Mouse (Mus musculus) neural tube, embryonic 14.5 days (tissue): ENCODE results near the gene Smim24. TPM values are rescaled to one million over a fixed set of nuclear protein-coding genes. Genes with fewer than 3 reads are reported as not detected.

Source experiments
- ATAC-seq: fragments of 200-750 bp; cut with Nextera tagmentation; 2 replicates; pipeline ENCODE4 v1.8.0; 2017; ENCODE audit warnings: low read depth, mild to moderate bottlenecking, moderate TSS enrichment, moderate library complexity
- H3K27ac ChIP-seq: fragments of 300-500 bp; sonication (generic); 2 replicates; pipeline ENCODE4 v1.5.1; 2014; ENCODE audit warnings: low read depth, mild to moderate bottlenecking, control low read depth, low read length, moderate library complexity, mixed read lengths
- H3K27me3 ChIP-seq: fragments of 300-500 bp; sonication (generic); 2 replicates; pipeline ENCODE4 v1.6.1; 2014; ENCODE audit warnings: low read length; ENCODE audit not compliant: control insufficient read depth, insufficient read depth
- H3K36me3 ChIP-seq: fragments of 300-500 bp; sonication (generic); 2 replicates; pipeline ENCODE4 v1.6.1; 2014; ENCODE audit warnings: low read length, mixed read lengths; ENCODE audit not compliant: control insufficient read depth, insufficient read depth
- H3K4me1 ChIP-seq: fragments of 300-500 bp; sonication (generic); 2 replicates; pipeline ENCODE4 v1.6.1; 2014; ENCODE audit warnings: low read length; ENCODE audit not compliant: control insufficient read depth, insufficient read depth
- H3K4me2 ChIP-seq: fragments of 300-500 bp; sonication (generic); 2 replicates; pipeline ENCODE4 v1.6.1; 2014; ENCODE audit warnings: mild to moderate bottlenecking, low read depth, low read length, control low read depth
- H3K4me3 ChIP-seq: fragments of 300-500 bp; sonication (generic); 2 replicates; pipeline ENCODE4 v1.5.1; 2014; ENCODE audit warnings: low read depth, low read length, control low read depth, mixed read lengths
- H3K9ac ChIP-seq: fragments of 300-500 bp; sonication (generic); replicated peaks from 2 replicates; pipeline ENCODE4 v1.6.1; 2014; ENCODE audit warnings: low read depth, mild to moderate bottlenecking, control low read depth, low read length, mixed read lengths
- H3K9me3 ChIP-seq: fragments of 300-500 bp; sonication (generic); 2 replicates; pipeline ENCODE4 v1.6.1; 2016; ENCODE audit warnings: low read length; ENCODE audit not compliant: control insufficient read depth
- WGBS: fragments of 180-500 bp; shearing (Covaris S2); extraction: QIAGEN DNeasy Blood & Tissue Kit; methylation state at CpG from one replicate; pipeline ENCODE4 v1.1.7; 2014; 5-methylcytosine and 5-hydroxymethylcytosine counted together
- polyA plus RNA-seq: library from polyadenylated mRNA; unstranded; fragments of >200 nt; fragmentation: Nextera tagmentation; extraction: Ambion mirVana; gene quantifications from 2 replicates; pipeline ENCODE4 v1.2.1, GENCODE M21; 2014

The Smim24 gene
- polyA plus RNA-seq = 1.3 and 2.0 TPM in 2 replicates

DNA sequence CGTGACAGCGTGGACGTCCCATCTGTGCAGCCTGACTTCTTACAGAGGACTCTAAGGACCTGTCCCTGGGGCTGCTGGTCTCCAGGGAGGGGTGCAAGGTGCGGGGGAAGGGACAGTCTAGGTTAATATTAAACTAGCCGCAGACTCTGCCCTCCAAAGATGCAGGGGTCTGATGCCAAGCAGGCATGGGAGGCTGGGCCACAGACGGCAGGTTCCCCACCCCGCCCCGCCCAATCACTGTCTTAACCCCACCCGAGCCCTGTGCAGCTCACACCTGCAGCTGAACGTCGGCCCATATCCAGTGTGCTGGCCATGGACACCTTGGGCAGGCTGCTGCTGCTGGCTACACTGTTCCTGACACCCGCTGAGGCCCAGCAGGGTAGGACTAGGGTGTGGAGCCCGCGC, at the start of gene Smim24:
TSS of gene Smim24 (plus strand) at position 271 of the 405 bp plus-strand sequence.
- peaks cover 17% of the 10 kb centered on the region for H3K4me1 ChIP-seq
- H3K4me2 ChIP-seq = peak within 1 kb of the TSS; percentile 39
- 0 out of 2 replicates have a peak within 1 kb of the TSS, but pooled peaks have one; percentile 12 for H3K4me3 ChIP-seq
- ATAC-seq = no peak
- no peaks in the 10 kb centered on the region for H3K9me3 ChIP-seq
- H3K27ac ChIP-seq = peak within 1 kb of the TSS; percentile 22; the same call in 1 of the 2 replicates
- H3K9ac ChIP-seq = peak within 1 kb of the TSS; percentile 32
- WGBS = 68% methylated on average over 13 of the region's 14 CpGs
- no peaks in the 10 kb centered on the region for H3K27me3 ChIP-seq
- H3K36me3 ChIP-seq = peaks cover 11% of the 10 kb centered on the region

DNA sequence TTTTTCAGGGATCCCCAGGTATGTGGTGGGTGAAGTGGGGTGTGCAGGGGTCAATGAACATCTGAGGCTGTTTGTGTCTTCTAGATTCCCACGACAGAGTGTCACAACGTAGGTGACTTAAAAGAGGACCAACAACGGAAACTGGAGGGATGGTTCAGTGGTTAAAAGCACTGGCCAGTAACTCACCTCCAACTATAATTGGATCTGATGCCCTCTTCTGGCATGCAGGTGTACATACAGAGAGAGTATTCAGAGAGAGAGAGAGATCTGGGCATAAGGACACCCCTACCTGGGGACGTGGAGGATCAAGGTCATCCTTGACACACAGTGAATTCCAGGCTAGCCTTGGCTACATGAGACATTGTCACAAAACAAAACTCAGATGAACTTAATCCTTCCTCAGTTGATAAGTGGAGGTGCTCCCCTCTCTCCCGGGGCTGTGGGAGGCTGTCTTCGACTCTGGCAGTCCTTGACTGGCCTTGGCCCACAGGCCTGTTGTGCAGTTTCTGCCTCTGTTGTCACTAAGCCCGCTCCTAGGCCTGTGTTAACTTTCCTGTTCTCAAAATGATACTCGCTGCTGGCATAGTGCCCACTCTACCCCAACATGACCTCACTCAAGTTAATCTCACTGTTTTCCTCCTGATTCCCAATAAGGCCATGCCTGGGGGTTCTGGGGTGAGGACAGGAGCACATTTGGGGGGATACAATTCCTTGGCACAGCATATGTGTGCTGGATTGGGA, 48.3 kb upstream of the Smim24 start:
- Histone ChIP-seq H3K27ac (no peak overlapping the region), H3K4me2 (no peak overlapping the region), H3K27me3 (peaks cover 34% of the 10 kb centered on the region), H3K9me3 (no peaks in the 10 kb centered on the region), H3K9ac (no peak overlapping the region), H3K4me1 (peaks cover 10% of the 10 kb centered on the region), H3K36me3 (no peaks in the 10 kb centered on the region), H3K4me3 (no peak overlapping the region)
- 58% methylated on average over 8 of the region's 8 CpGs for WGBS
- no peak for ATAC-seq

DNA sequence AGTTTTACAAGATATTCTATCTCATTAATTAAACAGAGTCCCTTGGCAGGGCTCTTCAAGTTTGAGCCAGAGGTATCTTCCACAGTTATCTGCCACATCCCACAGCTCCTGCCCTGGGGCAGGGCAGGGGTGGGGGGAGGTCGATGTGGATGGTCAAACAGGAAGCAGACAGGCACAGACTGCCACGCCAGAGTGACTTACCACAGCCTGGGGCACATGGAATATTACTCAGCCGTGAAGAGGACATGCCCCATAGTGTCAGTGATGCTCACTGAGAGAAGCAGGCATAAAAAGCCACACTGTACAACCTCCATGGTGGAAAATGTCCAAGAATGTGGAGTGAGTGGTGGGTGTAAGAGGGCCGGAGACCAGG, 47.7 kb upstream of the Smim24 start:
- peaks cover 34% of the 10 kb centered on the region for H3K27me3 ChIP-seq
- H3K4me3 ChIP-seq = no peak overlapping the region
- H3K36me3 ChIP-seq = no peaks in the 10 kb centered on the region
- H3K4me2 ChIP-seq = no peak overlapping the region
- H3K9ac ChIP-seq = no peak overlapping the region
- WGBS = 85% methylated on average over 4 of the region's 4 CpGs
- H3K4me1 ChIP-seq = peaks cover 16% of the 10 kb centered on the region
- no peak overlapping the region for H3K27ac ChIP-seq
- no peaks in the 10 kb centered on the region for H3K9me3 ChIP-seq
- ATAC-seq = no peak

DNA sequence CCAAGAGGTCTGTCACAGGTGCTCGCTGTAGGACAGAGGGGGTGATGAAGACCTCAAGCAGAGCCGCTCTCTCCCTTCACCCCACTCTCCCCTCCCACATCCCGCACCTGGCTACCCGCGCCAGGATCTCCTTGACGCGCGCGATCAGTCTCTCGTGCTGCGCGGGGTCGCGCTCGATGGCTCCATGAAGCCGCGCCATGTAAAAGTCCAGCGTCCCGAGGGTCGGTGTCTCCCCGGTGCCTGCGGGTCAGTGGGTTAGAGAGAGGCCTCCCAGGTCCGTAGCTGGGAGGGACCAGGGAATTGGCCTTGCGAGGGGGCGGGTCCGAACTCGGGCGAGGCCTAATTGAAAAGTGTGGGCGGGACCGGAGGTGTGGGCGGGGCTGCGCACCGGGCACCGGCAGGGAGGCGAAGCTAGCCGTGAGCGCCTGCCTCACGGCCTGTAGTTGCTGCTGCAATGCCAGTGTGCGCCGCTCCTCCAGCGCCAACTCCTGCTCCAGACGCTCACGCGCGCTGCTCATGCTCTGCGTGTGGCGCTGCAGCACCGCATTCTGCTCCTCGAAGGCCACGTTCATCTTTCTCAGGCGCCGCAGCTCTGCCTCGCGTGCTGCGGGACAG, 46.3 kb upstream of the Smim24 start:
- peak overlapping the region; percentile 23 for H3K4me3 ChIP-seq
- H3K27me3 ChIP-seq = peaks cover 30% of the 10 kb centered on the region
- no peak for ATAC-seq

DNA sequence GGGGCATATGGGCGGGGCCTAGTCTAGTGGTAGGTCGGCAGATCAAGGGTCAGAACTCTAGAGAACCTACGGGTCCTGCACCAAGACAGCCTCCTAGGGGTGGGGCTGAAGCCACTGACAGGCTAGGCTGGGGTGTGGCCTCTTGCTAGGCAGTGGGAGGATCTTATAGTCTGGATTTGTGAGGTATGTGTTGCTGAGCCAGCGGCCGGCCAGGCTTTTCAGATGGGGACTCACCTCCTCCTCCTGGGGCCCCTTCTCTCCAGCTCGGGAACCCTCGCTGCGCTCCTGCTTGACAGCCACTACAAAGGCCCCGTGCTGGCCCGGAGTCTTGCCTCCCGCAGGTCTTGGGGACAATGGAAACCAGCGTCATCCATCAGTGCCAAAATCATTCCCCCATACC, 43.7 kb upstream of the Smim24 start:
- 4% methylated on average over 12 of the region's 12 CpGs for WGBS
- no peaks in the 10 kb centered on the region for H3K9me3 ChIP-seq
- no peaks in the 10 kb centered on the region for H3K36me3 ChIP-seq
- no peak for ATAC-seq
- peak overlapping the region; percentile 90 for H3K4me2 ChIP-seq
- H3K4me3 ChIP-seq = peak overlapping the region; percentile 61
- no peak overlapping the region for H3K27ac ChIP-seq
- H3K27me3 ChIP-seq = peaks cover 11% of the 10 kb centered on the region
- H3K9ac ChIP-seq = 0 out of 2 replicates have a peak overlapping the region, but pooled peaks have one; percentile 11
- peaks cover 10% of the 10 kb centered on the region for H3K4me1 ChIP-seq

More for the DNA sequence above, 46.3 kb upstream of the Smim24 start:
- H3K9me3 ChIP-seq = no peaks in the 10 kb centered on the region
- no peak overlapping the region; the same call in 1 of the 2 replicates for H3K9ac ChIP-seq
- H3K4me2 ChIP-seq = peak overlapping the region; percentile 42
- H3K36me3 ChIP-seq = no peaks in the 10 kb centered on the region
- H3K27ac ChIP-seq = no peak overlapping the region
- peaks cover 16% of the 10 kb centered on the region for H3K4me1 ChIP-seq
- 7% methylated on average over 54 of the region's 55 CpGs for WGBS

DNA sequence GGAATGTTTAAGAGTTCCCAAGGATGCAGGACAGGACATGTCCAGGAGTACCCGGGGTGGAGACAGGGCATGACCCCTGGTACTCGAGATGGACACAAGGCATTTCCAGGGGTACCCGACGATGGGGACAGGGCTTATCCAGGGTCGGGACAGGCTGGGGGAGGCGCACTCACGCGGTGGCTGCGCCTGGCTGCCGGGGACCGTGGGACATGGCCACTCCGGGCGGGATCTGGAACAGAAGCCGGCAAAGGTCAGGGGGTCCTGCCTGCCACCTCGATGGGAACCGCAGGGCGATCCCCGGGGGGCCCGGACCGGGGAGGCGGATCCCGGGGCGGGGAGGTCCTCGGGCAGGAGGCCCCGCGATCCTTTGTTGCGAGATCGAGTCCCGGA, 42.9 kb upstream of the Smim24 start:
- Histone ChIP-seq H3K27ac (no peak overlapping the region), H3K4me2 (peak overlapping the region; percentile 90), H3K9ac (peak overlapping the region; percentile 68), H3K27me3 (peaks cover 4% of the 10 kb centered on the region; the same call in 1 of the 2 replicates), H3K4me1 (peaks cover 10% of the 10 kb centered on the region), H3K9me3 (no peaks in the 10 kb centered on the region), H3K36me3 (no peaks in the 10 kb centered on the region), H3K4me3 (peak overlapping the region; percentile 61)
- 0% methylated on average over 27 of the region's 29 CpGs for WGBS
- peak; percentile 2 for ATAC-seq

DNA sequence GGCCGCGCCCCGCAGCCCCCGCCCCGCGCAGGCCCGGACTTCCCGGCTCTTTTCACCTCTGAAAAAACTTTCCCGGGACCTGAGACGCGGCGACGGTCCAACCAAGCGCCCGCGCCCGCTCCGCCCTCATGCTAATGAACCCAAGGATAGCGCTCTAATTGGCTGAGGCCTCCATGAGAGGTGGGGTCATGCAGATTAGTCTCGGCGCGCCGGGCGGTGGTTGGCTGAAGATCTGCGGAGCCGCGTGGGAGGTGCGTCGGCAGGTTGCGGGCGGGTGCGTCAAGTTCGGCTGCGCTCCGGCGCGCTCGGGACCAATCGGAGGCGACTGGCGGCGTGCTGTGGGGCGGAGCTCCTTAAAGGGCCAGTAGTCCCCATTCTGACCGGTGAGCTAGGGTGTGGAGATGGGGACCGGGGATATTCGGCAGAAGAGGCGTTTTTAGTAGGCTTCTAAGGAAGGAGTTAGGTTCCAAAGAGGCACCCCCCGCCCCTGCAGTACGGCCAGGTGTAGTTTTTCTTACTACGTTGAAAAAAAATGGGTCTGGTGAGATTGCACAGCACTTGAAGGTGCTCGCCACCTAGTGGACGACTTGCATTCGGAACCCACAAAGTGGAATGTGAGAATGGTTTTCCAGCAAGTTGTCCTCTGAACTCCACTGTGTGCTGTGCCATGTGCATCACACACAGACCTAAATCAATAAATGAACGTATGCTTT, 42.3 kb upstream of the Smim24 start, which contains the start of gene Hmg20b:
TSS of gene Hmg20b (minus strand) at position 130 of the 713 bp plus-strand sequence.
- WGBS = under 1% methylated on average over 53 of the region's 54 CpGs

DNA sequence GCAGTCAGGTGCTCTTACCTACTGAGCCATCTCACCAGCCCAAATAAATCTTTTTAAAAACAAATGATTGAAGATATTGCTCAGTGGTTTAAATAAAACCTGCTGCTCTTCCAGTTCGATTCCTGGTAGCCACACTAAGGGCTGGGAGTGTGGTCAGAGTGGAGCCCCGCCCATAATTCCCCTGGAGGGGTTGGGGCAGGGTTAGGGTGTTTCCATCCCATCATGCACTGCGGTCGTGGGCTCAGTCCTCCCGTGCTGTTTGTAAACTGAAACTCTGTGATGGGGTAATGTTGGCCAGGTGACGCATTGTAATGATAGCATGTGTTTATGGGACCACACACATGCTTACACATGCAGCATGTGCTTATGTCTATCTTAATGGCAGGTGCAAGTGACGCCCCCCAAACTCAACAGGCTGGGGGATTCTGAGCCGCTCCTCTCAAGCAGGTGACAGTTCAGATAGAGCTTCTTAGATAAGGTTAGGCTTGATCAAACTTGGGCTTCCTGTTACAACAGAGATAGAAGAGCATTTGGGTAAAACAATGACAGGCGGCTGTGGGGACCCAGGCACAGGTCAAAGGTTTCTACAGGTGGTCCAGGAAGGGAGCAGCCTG, 41.1 kb upstream of the Smim24 start:
- H3K27me3 ChIP-seq = peaks cover 4% of the 10 kb centered on the region; the same call in 1 of the 2 replicates
- H3K27ac ChIP-seq = no peak overlapping the region
- H3K4me3 ChIP-seq = no peak overlapping the region
- no peak overlapping the region for H3K9ac ChIP-seq
- peaks cover 10% of the 10 kb centered on the region for H3K4me1 ChIP-seq
- H3K9me3 ChIP-seq = no peaks in the 10 kb centered on the region
- no peak overlapping the region for H3K4me2 ChIP-seq
- WGBS = 28% methylated on average over 9 of the region's 9 CpGs
- no peak for ATAC-seq
- no peaks in the 10 kb centered on the region for H3K36me3 ChIP-seq

More for the DNA sequence above, 42.3 kb upstream of the Smim24 start, which contains the start of gene Hmg20b:
- H3K27ac ChIP-seq = 0 out of 2 replicates have a peak within 1 kb of the TSS, but pooled peaks have one; percentile 52
- no peaks in the 10 kb centered on the region for H3K9me3 ChIP-seq
- peak within 1 kb of the TSS; percentile 61 for H3K4me3 ChIP-seq
- H3K36me3 ChIP-seq = no peaks in the 10 kb centered on the region
- peak within 1 kb of the TSS; percentile 90 for H3K4me2 ChIP-seq
- peak within 1 kb of the TSS; percentile 68 for H3K9ac ChIP-seq
- peak; percentile 96 for ATAC-seq
- peaks cover 10% of the 10 kb centered on the region for H3K4me1 ChIP-seq
- peaks cover 4% of the 10 kb centered on the region; the same call in 1 of the 2 replicates for H3K27me3 ChIP-seq
